Mouse (Mus musculus): ENCODE measurements at regions not wholly inside any gene's neighbourhood (a gene's known extent, or its start where the extent isn't known, plus 50 kb on each side); places are given as distances from the start of the nearest gene placed in this dataset.

- DNase-seq (ENCODE audit: low read depth, low spot score) = no peak
Measured at GRCm38 (mm10) chr6:116896132-116896630, 179.5 kb upstream of the Tmem72 start.

DNA sequence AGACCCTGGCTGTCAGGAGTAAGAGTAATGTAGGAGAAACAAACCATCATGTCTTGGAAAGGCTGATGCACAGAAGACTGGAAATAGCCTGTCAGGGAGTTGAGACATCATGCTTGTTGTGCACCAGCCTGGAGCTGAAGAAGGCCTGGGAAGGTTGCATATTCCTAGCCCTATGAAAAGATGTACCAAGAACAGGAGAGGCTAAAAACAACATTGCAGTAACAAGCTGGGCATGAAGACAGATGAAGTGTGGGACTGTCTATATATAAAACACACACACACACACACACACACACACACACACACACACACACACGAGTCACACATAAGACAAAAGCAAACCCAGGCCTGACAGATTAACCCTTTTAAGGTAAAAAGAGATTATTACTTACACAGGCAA is 185.1 kb upstream of the Tmem72 start:
- DNase-seq (ENCODE audit: low read depth, low spot score) = no peak

- DNase-seq (ENCODE audit: low read depth, low spot score) = no peak
Measured at GRCm38 (mm10) chr6:116902371-116902770, 185.7 kb upstream of the Tmem72 start.

DNA sequence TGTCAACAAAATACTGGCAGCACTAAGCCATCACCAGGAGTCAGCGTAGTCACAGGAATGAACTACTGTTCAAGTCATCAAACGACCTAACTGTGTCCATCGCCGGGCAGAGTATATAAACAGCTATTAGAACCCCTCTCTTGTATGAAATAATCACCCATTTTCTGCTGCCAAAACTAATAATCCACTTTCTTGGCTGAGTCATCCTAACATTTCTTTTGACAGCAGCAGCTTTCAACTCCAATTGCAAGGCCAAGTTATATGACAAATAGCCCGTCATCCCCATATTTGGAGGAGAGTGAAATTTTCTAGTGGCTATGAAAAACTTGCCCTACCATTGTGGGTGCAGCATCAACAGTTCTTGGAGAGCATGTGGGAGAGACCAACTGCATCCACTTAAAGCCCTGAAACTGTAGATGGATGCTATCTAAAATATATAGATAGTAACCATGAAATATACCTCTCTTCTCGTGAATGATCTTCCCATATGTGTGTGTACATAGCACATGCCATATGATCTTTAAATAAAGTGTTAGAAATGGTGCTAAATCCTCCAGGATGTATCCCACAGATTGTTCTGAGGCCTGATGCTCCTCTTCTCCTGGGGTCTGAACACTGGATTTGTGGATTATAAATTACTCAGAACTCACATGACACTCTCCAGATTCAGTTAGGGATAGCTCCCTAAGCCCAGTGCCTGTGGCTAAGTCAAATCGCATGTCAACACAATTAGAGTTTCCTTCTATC is 189.9 kb upstream of the Tmem72 start:
- no peak for DNase-seq (ENCODE audit: low read depth, low spot score)

DNA sequence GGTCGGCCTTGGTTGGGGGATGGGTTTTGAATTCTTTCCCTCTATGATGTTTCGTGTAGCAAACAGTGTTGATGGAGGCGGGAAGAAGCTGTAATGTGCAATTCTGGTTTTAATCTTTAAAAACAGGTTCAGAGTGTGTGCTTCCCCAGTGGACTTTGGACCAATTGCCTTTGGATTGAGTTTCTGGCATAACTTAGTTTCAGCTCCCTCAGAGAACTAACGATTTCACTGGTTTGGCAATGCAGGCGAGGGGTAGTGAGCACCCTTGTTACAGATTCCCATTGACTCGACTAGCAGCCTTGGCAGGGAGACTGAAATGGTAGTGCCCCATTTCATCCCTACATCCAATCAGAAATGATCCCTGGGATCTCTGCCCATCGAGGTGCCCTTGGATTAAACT is 193.9 kb upstream of the Tmem72 start:
- DNase-seq (ENCODE audit: low read depth, low spot score) = no peak

DNA sequence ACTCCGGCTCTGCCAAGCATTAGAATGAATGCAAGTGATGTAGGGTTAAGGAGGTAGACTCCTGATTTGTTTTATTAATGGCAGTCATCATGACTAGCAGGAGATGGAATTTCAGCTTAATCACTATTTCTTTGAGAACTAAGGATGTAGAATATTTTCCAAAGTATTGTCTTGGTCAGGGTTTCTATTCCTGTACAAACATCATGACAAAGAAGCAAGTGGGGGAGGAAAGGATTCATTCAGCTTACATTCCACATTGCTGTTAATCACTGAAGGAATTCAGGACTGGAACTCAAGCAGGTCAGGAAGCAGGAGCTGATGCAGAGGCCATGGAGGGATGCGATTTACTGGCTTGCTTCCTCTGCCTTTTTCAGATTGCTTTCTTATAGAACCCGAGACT is 195.4 kb upstream of the Tmem72 start:
- no peak for DNase-seq (ENCODE audit: low read depth, low spot score)

GRCm38 (mm10) chr6:116914073-116914472 is 197.4 kb upstream of the Tmem72 start:
- no peak for DNase-seq (ENCODE audit: low read depth, low spot score)

DNA sequence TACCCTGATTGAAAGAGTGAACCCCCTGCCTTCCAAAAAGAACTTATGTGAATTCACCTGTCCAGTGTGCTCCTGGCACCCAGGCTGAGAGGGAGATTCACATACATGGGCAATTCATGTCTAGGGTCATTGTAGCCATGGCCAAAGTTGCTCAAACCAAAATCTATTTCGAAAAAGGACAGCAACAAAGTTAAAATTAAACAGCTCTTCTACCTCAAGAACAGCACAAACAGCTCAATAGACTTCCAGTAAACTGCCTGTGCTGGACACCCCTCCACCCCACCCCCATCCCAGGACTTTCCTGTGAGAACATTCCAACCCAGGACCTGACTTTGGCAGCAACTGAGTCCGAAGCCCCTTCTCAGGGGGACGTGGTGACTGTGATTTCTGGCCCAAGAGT is 218.3 kb upstream of the Tmem72 start:
- DNase-seq (ENCODE audit: low read depth, low spot score) = no peak

- no peak for DNase-seq (ENCODE audit: low read depth, low spot score)
Measured at GRCm38 (mm10) chr6:116941576-116941975, 224.9 kb upstream of the Tmem72 start.

GRCm38 (mm10) chr6:116942696-116943095 is 225.6 kb upstream of the Cxcl12 start:
- no peak for DNase-seq (ENCODE audit: low read depth, low spot score)

DNA sequence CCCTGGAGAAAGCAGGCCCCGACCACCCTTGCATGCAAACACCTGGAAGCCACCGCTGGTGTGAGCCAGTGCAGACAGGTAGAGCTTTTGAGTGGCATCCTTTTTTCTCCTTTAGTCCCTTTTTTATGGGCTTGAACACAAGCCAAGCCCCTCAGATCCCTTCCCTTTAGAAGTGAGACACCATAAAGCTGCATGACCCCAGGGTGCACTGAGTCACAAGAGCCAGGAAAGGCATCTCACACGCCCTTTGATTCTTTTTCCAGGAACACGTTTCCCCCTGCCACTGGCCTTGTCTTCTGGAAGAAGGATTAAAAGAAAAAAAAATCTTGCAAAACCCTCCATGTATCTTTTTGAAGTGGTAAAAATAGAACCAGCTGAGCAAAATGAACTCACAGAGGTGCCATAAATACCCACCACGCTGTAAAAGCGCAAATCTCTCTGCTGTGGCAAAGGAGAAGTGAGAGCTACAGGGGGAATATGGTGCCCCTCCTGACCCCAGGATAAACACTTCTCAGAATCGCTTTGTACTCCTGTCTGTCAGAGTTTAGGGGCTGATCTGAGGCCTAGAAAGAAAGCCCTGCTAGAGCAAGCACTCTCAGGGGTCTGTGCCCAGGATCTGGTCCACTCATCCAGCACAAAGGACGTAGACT is 222.1 kb upstream of the Cxcl12 start:
- no peak for DNase-seq (ENCODE audit: low read depth, low spot score)

DNA sequence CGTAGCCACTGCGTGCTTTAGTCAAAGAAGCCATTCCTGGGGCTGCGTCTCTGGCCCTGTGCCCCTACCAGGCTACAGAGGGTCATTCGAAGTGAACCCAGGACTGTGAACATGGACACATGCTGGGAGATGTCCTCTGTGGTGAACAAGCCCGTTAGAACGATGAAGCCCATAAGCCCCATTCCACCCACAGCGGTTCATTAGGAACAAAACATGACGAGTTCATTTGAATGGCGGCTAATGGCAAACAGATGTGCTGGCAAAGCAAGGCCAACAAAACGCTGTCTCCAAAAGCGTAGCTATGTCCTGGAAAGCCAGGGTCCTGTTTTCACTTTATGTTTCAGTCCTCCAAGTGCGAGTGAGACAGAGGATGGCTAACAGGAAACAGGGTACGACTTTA is 208.7 kb upstream of the Cxcl12 start:
- no peak for DNase-seq (ENCODE audit: low read depth, low spot score)

DNA sequence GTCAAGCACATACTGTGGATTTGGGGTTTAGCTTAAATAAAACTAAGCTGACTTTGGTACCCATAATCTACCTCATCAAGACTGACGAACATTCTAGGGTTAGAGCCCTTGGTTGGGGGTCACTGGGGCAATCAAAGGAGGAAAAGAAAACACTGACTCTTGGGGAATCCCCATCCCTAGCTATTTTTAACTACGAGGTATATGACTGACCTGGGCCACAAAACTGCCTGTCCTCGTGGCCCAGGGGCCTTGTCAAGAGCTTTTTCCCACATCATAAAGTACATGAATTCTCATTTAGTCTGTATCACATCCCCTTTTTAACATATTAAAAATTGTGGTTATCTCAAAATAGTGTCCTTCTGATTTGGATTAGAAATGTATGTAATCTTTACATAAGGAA is 207.7 kb upstream of the Cxcl12 start:
- no peak for DNase-seq (ENCODE audit: low read depth, low spot score)

- no peak for DNase-seq (ENCODE audit: low read depth, low spot score)
Measured at GRCm38 (mm10) chr6:116966436-116966835, 201.9 kb upstream of the Cxcl12 start.

DNA sequence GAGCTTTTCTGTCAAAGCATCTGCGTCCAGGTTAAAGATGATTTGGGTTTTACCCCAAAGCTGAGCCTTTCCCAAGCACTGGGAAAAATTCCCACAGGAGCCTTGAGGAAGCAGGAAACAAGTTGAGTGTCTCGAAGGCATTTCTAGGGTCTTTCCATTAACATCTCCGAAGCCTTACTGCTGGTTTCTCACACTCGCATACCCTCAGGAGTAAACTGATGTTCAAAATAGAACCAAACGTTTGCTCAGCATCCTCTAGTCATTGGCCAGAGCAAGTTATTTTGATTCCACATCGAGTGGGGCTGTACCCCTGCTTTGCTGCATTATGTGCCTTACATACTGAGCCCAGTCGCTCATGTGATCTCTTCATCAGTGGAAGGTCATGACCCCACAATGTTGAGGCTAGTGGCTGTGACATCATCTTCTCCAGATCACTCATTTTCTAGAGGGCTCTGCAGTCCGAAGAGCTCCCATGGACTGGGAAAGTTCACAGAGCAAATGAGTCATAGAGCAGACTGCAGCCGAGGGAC is 198.9 kb upstream of the Cxcl12 start:
- no peak for DNase-seq (ENCODE audit: low read depth, low spot score)

DNA sequence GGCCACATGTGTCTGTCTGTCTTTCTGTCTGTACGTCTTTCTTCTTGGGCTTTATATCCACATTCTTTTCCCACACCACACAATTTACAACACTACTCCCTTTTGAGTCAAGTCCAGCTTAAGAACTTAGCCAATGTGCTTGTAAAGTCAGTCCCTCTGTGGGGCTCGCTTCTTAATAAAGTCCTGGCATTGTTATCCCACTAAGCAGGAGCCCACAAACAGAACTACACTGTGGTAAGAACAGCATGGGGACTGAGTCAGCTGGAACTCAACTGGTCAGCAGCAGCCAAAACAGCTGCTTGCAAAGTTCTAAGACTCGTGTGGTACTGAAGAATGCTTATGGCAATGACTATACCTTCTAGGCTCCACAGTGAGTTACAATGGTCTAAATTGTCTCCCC is 193.5 kb upstream of the Cxcl12 start:
- DNase-seq (ENCODE audit: low read depth, low spot score) = no peak

- peak; percentile 18 for DNase-seq (ENCODE audit: low read depth, low spot score)
Measured at GRCm38 (mm10) chr6:116980349-116980995, 187.9 kb upstream of the Cxcl12 start.

DNA sequence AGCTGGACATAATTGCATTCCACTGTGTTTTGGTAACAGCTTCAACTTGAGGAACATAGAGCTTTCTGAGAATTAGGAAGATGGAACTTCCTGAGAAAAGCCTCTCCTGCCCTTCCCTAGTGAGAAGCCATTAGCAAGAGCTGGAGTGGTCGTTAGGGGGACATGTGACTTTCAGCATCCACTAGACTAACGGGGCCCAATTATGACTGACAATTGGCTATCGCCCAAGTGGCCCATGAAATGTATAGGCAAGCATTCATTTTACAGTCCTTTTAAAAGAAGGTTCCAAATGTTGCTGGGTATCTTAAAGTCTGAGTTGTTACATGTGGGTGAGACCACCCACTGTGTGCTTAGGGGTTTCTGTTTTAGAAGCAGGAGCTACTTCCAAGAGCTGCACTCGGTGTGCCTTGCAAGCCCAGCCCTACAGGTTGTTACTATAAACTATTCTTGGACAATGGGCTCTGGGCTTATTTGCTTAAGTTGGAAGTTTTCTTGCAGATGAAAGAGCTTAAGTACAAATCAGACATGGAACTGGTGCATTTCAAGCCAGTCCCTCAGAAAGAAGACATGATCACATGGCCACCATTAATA is 183.1 kb upstream of the Cxcl12 start:
- no peak for DNase-seq (ENCODE audit: low read depth, low spot score)

DNA sequence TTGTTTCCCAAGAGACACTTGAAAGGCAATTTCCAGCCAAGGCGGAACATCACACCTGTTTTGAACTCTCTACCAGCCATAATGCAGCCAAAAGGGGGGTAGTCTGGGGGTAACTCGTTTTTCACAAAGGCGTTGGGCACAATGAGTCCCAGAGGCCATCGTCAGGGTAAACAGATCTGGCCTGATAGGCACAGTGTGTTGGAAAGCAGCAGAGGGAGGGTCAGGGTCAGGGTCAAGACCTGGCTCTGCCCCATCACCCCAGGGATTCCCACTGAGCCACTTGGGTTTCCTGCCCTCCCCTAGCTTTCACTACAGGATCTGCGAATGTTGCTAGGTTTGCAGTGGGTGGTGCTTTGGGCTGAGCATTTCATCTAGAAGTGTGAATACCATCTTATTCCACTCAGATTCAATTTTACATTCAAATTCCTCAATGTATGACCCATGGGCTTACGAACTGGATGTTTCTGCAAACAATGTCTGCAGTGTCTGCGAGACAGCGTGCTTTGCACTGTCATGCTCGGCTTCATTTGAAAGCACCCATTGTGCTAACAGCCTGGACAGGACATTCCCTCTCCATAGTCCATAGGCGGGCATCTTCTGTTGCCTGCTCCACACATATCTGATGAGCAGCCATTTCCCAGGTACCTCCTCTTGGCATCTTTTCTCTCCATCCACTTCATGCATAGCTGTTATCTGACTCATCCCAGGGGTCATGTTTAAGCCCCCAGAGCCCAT is 181.9 kb upstream of the Cxcl12 start:
- DNase-seq (ENCODE audit: low read depth, low spot score) = no peak

- no peak for DNase-seq (ENCODE audit: low read depth, low spot score)
Measured at GRCm38 (mm10) chr6:116987243-116987642, 181.1 kb upstream of the Cxcl12 start.

DNA sequence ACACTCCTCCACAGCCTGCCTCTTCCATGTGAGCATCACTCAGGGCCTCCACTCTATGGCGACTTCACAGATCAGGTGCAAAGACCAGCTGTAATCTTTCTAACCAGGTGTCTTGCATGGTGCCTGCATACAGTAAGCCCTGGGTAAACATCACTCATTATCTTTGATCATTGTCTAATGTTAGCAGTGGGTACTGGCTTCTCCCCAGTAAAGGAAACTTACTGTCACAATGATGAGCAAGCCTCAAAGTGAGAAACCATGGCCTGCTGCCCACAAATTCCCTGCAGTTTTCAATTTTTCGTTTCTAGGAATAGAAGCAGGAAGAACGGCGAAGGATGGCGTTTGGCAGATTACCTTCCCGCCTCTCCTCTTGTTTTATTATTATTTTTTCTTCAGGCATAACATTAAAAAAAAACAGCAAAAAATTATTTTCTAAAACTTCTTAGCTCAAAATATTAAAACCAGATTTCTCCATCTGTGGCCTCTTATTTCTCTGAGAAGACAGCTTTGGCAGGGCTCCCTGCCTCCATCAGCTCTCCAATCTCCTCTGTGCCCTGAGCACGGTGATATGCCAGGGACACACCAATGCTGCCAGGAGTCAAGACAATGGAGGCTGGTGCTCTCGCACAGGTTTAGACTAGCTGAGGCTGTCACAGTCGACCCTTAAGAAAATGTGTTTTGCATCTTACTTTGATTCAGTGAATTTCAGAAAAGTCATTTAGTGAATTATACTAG is 169.2 kb upstream of the Cxcl12 start:
- no peak for DNase-seq (ENCODE audit: low read depth, low spot score)

Measured in R1 (cell line).